Mouse (Mus musculus): ENCODE results near the gene C2cd4c.

Gene C2cd4c

GRCm38 (mm10) chr10:79579781-79580180, 34.0 kb downstream of the C2cd4c start:
- no peak for DNase-seq (ENCODE audit: low spot score in 2 of 2)

GRCm38 (mm10) chr10:79578891-79579290, 34.9 kb downstream of the C2cd4c start:
- no peak for DNase-seq (ENCODE audit: low spot score in 2 of 2)

- no peak for DNase-seq (ENCODE audit: low spot score in 2 of 2)
Measured at GRCm38 (mm10) chr10:79578276-79578675, 35.5 kb downstream of the C2cd4c start.

GRCm38 (mm10) chr10:79577376-79577775, 36.4 kb downstream of the C2cd4c start:
- no peak for DNase-seq (ENCODE audit: low spot score in 2 of 2)

- no peak for DNase-seq (ENCODE audit: low spot score in 2 of 2)
Measured at GRCm38 (mm10) chr10:79575754-79576153, 38.1 kb downstream of the C2cd4c start.

- DNase-seq (ENCODE audit: low spot score in 2 of 2), result no peak
Measured at GRCm38 (mm10) chr10:79574796-79575195, 39.0 kb downstream of the C2cd4c start.

GRCm38 (mm10) chr10:79574350-79574749, 39.5 kb downstream of the C2cd4c start:
- no peak for DNase-seq (ENCODE audit: low spot score in 2 of 2)

GRCm38 (mm10) chr10:79573611-79574010, 40.2 kb downstream of the C2cd4c start:
- DNase-seq (ENCODE audit: low spot score in 2 of 2), result no peak

- no peak for DNase-seq (ENCODE audit: low spot score in 2 of 2)
Measured at GRCm38 (mm10) chr10:79571314-79571713, 42.5 kb downstream of the C2cd4c start.

GRCm38 (mm10) chr10:79569921-79570320, 43.9 kb downstream of the C2cd4c start:
- DNase-seq (ENCODE audit: low spot score in 2 of 2), result no peak

GRCm38 (mm10) chr10:79559716-79560115, 54.1 kb downstream of the C2cd4c start:
- DNase-seq (ENCODE audit: low spot score in 2 of 2), result no peak

- no peak for DNase-seq (ENCODE audit: low spot score in 2 of 2)
Measured at GRCm38 (mm10) chr10:79557496-79557895, 56.3 kb downstream of the C2cd4c start.

GRCm38 (mm10) chr10:79556951-79557350, 56.9 kb downstream of the C2cd4c start:
- DNase-seq (ENCODE audit: low spot score in 2 of 2), result no peak

Data from frontal cortex, postnatal 10 days (tissue).